Mouse (Mus musculus) neural tube, embryonic 11.5 days (tissue): Measurements from ENCODE around the gene Mgat1. TPM values are rescaled to one million over a fixed set of nuclear protein-coding genes. Genes with fewer than 3 reads are reported as not detected.
A peak's percentile ranks its signal among the peaks of the same experiment; 100 is the strongest.

Experiments used
- ATAC-seq: fragments of 200-750 bp; cut with Nextera tagmentation; 2 replicates; pipeline ENCODE4 v1.8.0; 2017; ENCODE audit warnings: moderate number of reproducible peaks, mild to moderate bottlenecking, moderate TSS enrichment, moderate library complexity; ENCODE audit not compliant: insufficient read depth, low FRiP score, low TSS enrichment
- DNase-seq: peaks from one replicate; pipeline ENCODE4 v3.0.0-alpha.2; 2015; ENCODE audit warnings: low spot score
- H3K27ac ChIP-seq: fragments of 300-500 bp; sonication (generic); 2 replicates; pipeline ENCODE4 v1.5.1; 2014; ENCODE audit warnings: low read depth, mild to moderate bottlenecking, low read length
- H3K27me3 ChIP-seq: fragments of 300-500 bp; sonication (generic); 2 replicates; pipeline ENCODE4 v1.6.1; 2014; ENCODE audit warnings: mild to moderate bottlenecking, low read length, mixed read lengths; ENCODE audit not compliant: control insufficient read depth, insufficient read depth
- H3K36me3 ChIP-seq: fragments of 300-500 bp; sonication (generic); 2 replicates; pipeline ENCODE4 v1.6.1; 2014; ENCODE audit warnings: mild to moderate bottlenecking, low read length, moderate library complexity, mixed read lengths; ENCODE audit not compliant: control insufficient read depth, insufficient read depth
- H3K4me1 ChIP-seq: fragments of 300-500 bp; sonication (generic); 2 replicates; pipeline ENCODE4 v1.6.1; 2014; ENCODE audit warnings: low read length, mixed read lengths; ENCODE audit not compliant: control insufficient read depth, insufficient read depth
- H3K4me2 ChIP-seq: fragments of 300-500 bp; sonication (generic); 2 replicates; pipeline ENCODE4 v1.6.1; 2014; ENCODE audit warnings: low read depth, mild to moderate bottlenecking, moderate library complexity
- H3K4me3 ChIP-seq: fragments of 300-500 bp; sonication (generic); 2 replicates; pipeline ENCODE4 v1.5.1; 2014; ENCODE audit warnings: low read depth, low read length
- H3K9ac ChIP-seq: fragments of 300-500 bp; sonication (generic); 2 replicates; pipeline ENCODE4 v1.6.1; 2014; ENCODE audit warnings: mild to moderate bottlenecking, low read length
- H3K9me3 ChIP-seq: fragments of 300-500 bp; sonication (generic); 2 replicates; pipeline ENCODE4 v1.6.1; 2016; ENCODE audit warnings: low read length; ENCODE audit not compliant: control insufficient read depth
- WGBS: fragments of 180-500 bp; shearing (Covaris S2); extraction: QIAGEN DNeasy Blood & Tissue Kit; methylation state at CpG from one replicate; pipeline ENCODE4 v1.1.7; 2014; 5-methylcytosine and 5-hydroxymethylcytosine counted together
- polyA plus RNA-seq: library from polyadenylated mRNA; unstranded; fragments of >200 nt; fragmentation: Nextera tagmentation; extraction: Ambion mirVana; gene quantifications from 2 replicates; pipeline ENCODE4 v1.2.1, GENCODE M21; 2014

Gene Mgat1
- polyA plus RNA-seq, 1 experiment from 2014 or later, result 33.2 TPM

- ATAC-seq, result no peak
- WGBS, result 43% methylated on average over 12 of the region's 12 CpGs
- DNase-seq, result no peak
- Histone ChIP-seq H3K27me3 (no peaks in the 10 kb centered on the region), H3K4me2 (peak overlapping the region; percentile 16; the same call in 1 of the 2 replicates), H3K27ac (no peak overlapping the region), H3K4me1 (peaks cover 4% of the 10 kb centered on the region; the same call in 1 of the 2 replicates), H3K9me3 (no peaks in the 10 kb centered on the region), H3K9ac (no peak overlapping the region; the same call in 1 of the 2 replicates), H3K4me3 (0 out of 2 replicates have a peak overlapping the region, but pooled peaks have one; percentile 2), H3K36me3 (no peaks in the 10 kb centered on the region)
Observed at GRCm38 (mm10) chr11:49245634-49246415, 1.8 kb downstream of the Mgat1 start.

- no peaks in the 10 kb centered on the region for H3K27me3 ChIP-seq
- ATAC-seq, result no peak
- no peak overlapping the region for H3K27ac ChIP-seq
- peaks cover 4% of the 10 kb centered on the region; the same call in 1 of the 2 replicates for H3K4me1 ChIP-seq
- no peaks in the 10 kb centered on the region for H3K9me3 ChIP-seq
- 86% methylated on average over 4 of the region's 4 CpGs for WGBS
- DNase-seq, result no peak
- no peak overlapping the region for H3K4me2 ChIP-seq
- no peaks in the 10 kb centered on the region for H3K36me3 ChIP-seq
- no peak overlapping the region for H3K9ac ChIP-seq
- H3K4me3 ChIP-seq, result no peak overlapping the region
Observed at GRCm38 (mm10) chr11:49246523-49246922, 2.5 kb downstream of the Mgat1 start.

GRCm38 (mm10) chr11:49247255-49247654 is 3.3 kb downstream of the Mgat1 start:
- ATAC-seq, result no peak
- Histone ChIP-seq H3K4me1 (peaks cover 4% of the 10 kb centered on the region; the same call in 1 of the 2 replicates), H3K27ac (no peak overlapping the region), H3K27me3 (no peaks in the 10 kb centered on the region), H3K9me3 (no peaks in the 10 kb centered on the region), H3K4me3 (no peak overlapping the region), H3K4me2 (no peak overlapping the region), H3K36me3 (no peaks in the 10 kb centered on the region), H3K9ac (no peak overlapping the region)
- no peak for DNase-seq
- WGBS, result 40% methylated on average over 2 of the region's 2 CpGs

- Histone ChIP-seq H3K27me3 (no peaks in the 10 kb centered on the region), H3K36me3 (no peaks in the 10 kb centered on the region), H3K9ac (no peak overlapping the region), H3K4me1 (peaks cover 4% of the 10 kb centered on the region; the same call in 1 of the 2 replicates), H3K4me3 (no peak overlapping the region), H3K4me2 (no peak overlapping the region), H3K9me3 (no peaks in the 10 kb centered on the region), H3K27ac (no peak overlapping the region)
- no peak for DNase-seq
- ATAC-seq, result no peak
- WGBS, result 71% methylated on average over 6 of the region's 6 CpGs
Observed at GRCm38 (mm10) chr11:49248226-49248973, 4.4 kb downstream of the Mgat1 start.

- H3K9ac ChIP-seq, result no peak overlapping the region
- H3K4me1 ChIP-seq, result peaks cover 4% of the 10 kb centered on the region; the same call in 1 of the 2 replicates
Observed at GRCm38 (mm10) chr11:49248974-49249700, 5.1 kb downstream of the Mgat1 start.

GRCm38 (mm10) chr11:49249811-49250421 is 5.9 kb downstream of the Mgat1 start:
- ATAC-seq, result no peak; the same call in 1 of the 2 replicates
- peak overlapping the region; percentile 51 for H3K4me3 ChIP-seq
- 29% methylated on average over 10 of the region's 10 CpGs for WGBS
- H3K27me3 ChIP-seq, result no peaks in the 10 kb centered on the region
- no peaks in the 10 kb centered on the region for H3K36me3 ChIP-seq
- H3K9ac ChIP-seq, result peak overlapping the region; percentile 82
- no peak overlapping the region for H3K27ac ChIP-seq
- peaks cover 4% of the 10 kb centered on the region; the same call in 1 of the 2 replicates for H3K4me1 ChIP-seq
- peak overlapping the region; percentile 75 for H3K4me2 ChIP-seq
- DNase-seq, result no peak
- H3K9me3 ChIP-seq, result no peaks in the 10 kb centered on the region

More at GRCm38 (mm10) chr11:49248974-49249700, 5.1 kb downstream of the Mgat1 start:
- Histone ChIP-seq H3K27me3 (no peaks in the 10 kb centered on the region), H3K4me2 (no peak overlapping the region), H3K36me3 (no peaks in the 10 kb centered on the region), H3K4me3 (no peak overlapping the region), H3K27ac (no peak overlapping the region), H3K9me3 (no peaks in the 10 kb centered on the region)
- ATAC-seq (no peak), DNase-seq (no peak)
- 83% methylated on average over 6 of the region's 6 CpGs for WGBS

GRCm38 (mm10) chr11:49250422-49251379 is 6.7 kb downstream of the Mgat1 start:
- peak; percentile 93 for ATAC-seq
- DNase-seq, result peak; percentile 85
- WGBS, result 3% methylated on average over 44 of the region's 45 CpGs
- Histone ChIP-seq H3K4me3 (peak overlapping the region; percentile 51), H3K4me2 (peak overlapping the region; percentile 75), H3K36me3 (no peaks in the 10 kb centered on the region), H3K27me3 (no peaks in the 10 kb centered on the region), H3K9ac (peak overlapping the region; percentile 82), H3K4me1 (no peaks in the 10 kb centered on the region), H3K27ac (peak overlapping the region; percentile 7; the same call in 1 of the 2 replicates), H3K9me3 (no peaks in the 10 kb centered on the region)
